Mouse (Mus musculus): ENCODE results near the gene Ube2q2. TPM values are rescaled to one million over a fixed set of nuclear protein-coding genes. Genes with fewer than 3 reads are reported as not detected.

Gene Ube2q2
- total and polyA plus RNA-seq, 2 experiments = 6.5 to 18.2 TPM

DNA sequence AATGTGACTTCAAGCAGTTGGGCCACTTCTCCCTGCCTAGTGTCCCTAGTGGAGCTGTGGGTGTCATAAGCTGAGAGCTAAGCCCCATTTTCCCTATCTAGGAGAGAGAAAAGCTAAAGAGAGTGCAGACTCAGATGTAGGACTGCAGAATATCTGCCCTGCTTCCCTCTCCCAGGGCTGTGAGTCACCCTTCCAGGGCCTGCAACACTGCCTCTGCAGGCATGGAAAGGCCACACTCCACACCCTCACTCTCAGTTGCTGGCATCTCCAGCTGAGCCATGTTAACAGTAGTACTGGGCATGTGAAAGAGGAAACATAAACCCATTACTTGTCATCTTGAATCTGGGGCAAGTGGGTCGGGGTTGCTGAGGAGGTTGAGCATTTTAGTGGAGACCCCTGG lies 33.9 kb upstream of the Ube2q2 start:
- WGBS = 92% methylated on average over 1 of the region's 1 CpGs
- Histone ChIP-seq H3K79me2 (ENCODE audit: control insufficient read depth, insufficient read depth, low read length) (no peaks in the 10 kb centered on the region), H3K27me3 (ENCODE audit: control insufficient read depth, insufficient read depth, low read length) (no peaks in the 10 kb centered on the region), H3K9ac (ENCODE audit: low read depth, low read length) (no peak overlapping the region), H3K4me3 (ENCODE audit: insufficient read depth, low read depth, low read length) (no peak overlapping the region), H3K27ac (replicated peaks; ENCODE audit: insufficient read depth, low read depth, low read length) (no peak overlapping the region), H3K4me1 (ENCODE audit: control insufficient read depth, insufficient read depth, low read length) (0 out of 2 replicates have a peak, but pooled peaks cover 2% of the 10 kb centered on the region), H3K36me3 (ENCODE audit: control insufficient read depth, insufficient read depth, low read length) (no peaks in the 10 kb centered on the region)
- TF ChIP-seq POLR2A (IDR thresholded peaks at IDR 0.05; ENCODE audit: extremely low read depth, insufficient read depth, low read length) = no peak
- no peak for TF ChIP-seq CTCF (IDR thresholded peaks at IDR 0.05; ENCODE audit: low read depth, low read length)
- DNase-seq (ENCODE audit: extremely low read depth, low read depth, low spot score) = no peak

DNA sequence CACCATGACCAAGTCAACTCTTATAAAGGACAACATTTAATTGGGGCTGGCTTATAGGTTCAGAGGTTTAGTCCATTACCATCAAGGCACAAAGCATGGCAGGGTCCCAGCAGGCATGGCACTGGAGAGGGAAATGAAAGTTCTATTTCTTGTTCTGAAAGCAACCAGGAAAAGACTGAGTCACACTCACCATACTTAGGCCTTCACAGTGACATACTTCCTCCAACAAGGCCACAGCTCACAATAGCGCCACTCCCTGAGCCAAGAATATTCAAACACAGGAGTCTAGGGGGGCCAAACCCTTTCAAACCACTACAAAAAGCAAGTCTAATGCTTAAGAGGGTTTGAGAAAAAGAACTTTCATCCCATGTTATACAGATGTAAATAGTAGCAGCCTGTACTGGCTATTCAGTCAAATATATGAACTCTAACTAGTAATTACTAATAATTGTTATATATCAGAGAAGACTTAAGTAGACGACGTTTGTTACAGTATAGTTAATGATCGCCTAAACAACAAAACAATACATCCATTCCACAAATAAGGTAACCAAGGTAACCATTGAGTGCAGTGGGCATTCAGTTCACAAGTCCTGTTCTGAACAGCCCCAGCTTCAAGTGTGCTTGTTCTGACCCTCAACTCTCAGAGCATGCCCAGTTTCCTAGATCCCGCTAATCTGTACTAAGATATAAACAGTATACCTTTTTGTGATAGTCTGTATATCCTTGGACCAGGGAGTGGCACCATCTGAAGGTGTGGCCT lies 31.2 kb upstream of the Ube2q2 start:
- Histone ChIP-seq H3K9ac (ENCODE audit: low read depth, low read length) (no peak overlapping the region), H3K27ac (replicated peaks; ENCODE audit: insufficient read depth, low read depth, low read length) (no peak overlapping the region), H3K36me3 (ENCODE audit: control insufficient read depth, insufficient read depth, low read length) (no peaks in the 10 kb centered on the region), H3K4me1 (ENCODE audit: control insufficient read depth, insufficient read depth, low read length) (no peaks in the 10 kb centered on the region), H3K4me3 (ENCODE audit: insufficient read depth, low read depth, low read length) (no peak overlapping the region), H3K27me3 (ENCODE audit: control insufficient read depth, insufficient read depth, low read length) (no peaks in the 10 kb centered on the region), H3K79me2 (ENCODE audit: control insufficient read depth, insufficient read depth, low read length) (no peaks in the 10 kb centered on the region)
- TF ChIP-seq POLR2A (IDR thresholded peaks at IDR 0.05; ENCODE audit: extremely low read depth, insufficient read depth, low read length) (no peak), CTCF (IDR thresholded peaks at IDR 0.05; ENCODE audit: low read depth, low read length) (no peak)
- no peak for DNase-seq (ENCODE audit: extremely low read depth, low read depth, low spot score)
- 93% methylated on average over 5 of the region's 5 CpGs for WGBS

DNA sequence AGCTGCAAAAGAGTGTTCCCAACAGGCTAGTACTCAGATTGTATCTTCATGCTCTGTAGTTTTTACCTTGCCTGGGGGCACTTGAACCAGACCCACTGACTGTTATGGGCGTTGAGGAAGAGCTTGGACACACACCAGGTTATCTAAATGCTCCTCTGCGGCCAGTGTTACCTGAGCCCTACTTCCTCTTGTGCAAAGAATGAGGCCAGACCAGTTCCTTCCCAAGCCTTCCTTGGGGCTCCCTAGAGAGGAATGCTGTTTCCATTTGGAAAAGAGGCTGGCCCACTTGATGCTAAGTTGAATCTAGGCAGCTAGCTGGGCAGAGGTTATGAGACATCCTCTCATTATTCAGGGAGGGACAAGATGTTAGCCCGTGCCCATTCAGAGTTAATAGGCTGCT lies 26.1 kb upstream of the Ube2q2 start:
- no peaks in the 10 kb centered on the region for H3K36me3 ChIP-seq (ENCODE audit: control insufficient read depth, insufficient read depth, low read length)

DNA sequence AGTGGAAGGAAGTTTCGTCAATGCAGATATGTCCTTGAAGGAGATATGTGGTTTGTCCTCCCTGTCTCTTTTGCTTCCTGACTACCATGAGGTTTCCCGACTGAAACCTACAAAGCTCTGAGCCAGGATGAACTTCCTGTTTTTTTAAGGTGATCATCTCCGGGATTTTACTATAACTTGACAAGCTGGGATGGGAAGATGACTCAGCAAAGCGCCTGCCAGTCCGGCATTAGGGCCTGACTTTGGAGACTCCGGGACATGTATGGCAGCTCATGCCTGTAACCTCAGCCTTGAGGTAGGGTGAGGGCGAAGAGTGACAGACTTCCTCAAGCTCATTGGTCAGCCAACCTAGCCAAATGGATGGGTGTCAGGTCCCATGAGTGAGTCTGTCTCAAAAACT lies 22.9 kb upstream of the Ube2q2 start:
- DNase-seq (ENCODE audit: extremely low read depth, low read depth, low spot score) = no peak
- no peak overlapping the region for H3K9ac ChIP-seq (ENCODE audit: low read depth, low read length)
- WGBS = 72% methylated on average over 7 of the region's 7 CpGs
- no peaks in the 10 kb centered on the region for H3K79me2 ChIP-seq (ENCODE audit: control insufficient read depth, insufficient read depth, low read length)
- peaks cover 15% of the 10 kb centered on the region for H3K4me1 ChIP-seq (ENCODE audit: control insufficient read depth, insufficient read depth, low read length)
- no peaks in the 10 kb centered on the region for H3K27me3 ChIP-seq (ENCODE audit: control insufficient read depth, insufficient read depth, low read length)
- no peak overlapping the region for H3K4me3 ChIP-seq (ENCODE audit: insufficient read depth, low read depth, low read length)
- no peak for TF ChIP-seq CTCF (IDR thresholded peaks at IDR 0.05; ENCODE audit: low read depth, low read length)
- TF ChIP-seq POLR2A (IDR thresholded peaks at IDR 0.05; ENCODE audit: extremely low read depth, insufficient read depth, low read length) = no peak
- H3K27ac ChIP-seq (replicated peaks; ENCODE audit: insufficient read depth, low read depth, low read length) = no peak overlapping the region; the same call in 1 of the 2 replicates
- no peaks in the 10 kb centered on the region for H3K36me3 ChIP-seq (ENCODE audit: control insufficient read depth, insufficient read depth, low read length)

More for the DNA sequence above, 26.1 kb upstream of the Ube2q2 start:
- no peaks in the 10 kb centered on the region for H3K27me3 ChIP-seq (ENCODE audit: control insufficient read depth, insufficient read depth, low read length)
- 72% methylated on average over 3 of the region's 3 CpGs for WGBS
- TF ChIP-seq POLR2A (IDR thresholded peaks at IDR 0.05; ENCODE audit: extremely low read depth, insufficient read depth, low read length) (no peak), CTCF (IDR thresholded peaks at IDR 0.05; ENCODE audit: low read depth, low read length) (no peak)
- H3K9ac ChIP-seq (ENCODE audit: low read depth, low read length) = no peak overlapping the region
- H3K27ac ChIP-seq (replicated peaks; ENCODE audit: insufficient read depth, low read depth, low read length) = no peak overlapping the region
- no peak overlapping the region for H3K4me3 ChIP-seq (ENCODE audit: insufficient read depth, low read depth, low read length)
- DNase-seq (ENCODE audit: extremely low read depth, low read depth, low spot score) = no peak
- no peaks in the 10 kb centered on the region for H3K79me2 ChIP-seq (ENCODE audit: control insufficient read depth, insufficient read depth, low read length)
- peaks cover 12% of the 10 kb centered on the region for H3K4me1 ChIP-seq (ENCODE audit: control insufficient read depth, insufficient read depth, low read length)

DNA sequence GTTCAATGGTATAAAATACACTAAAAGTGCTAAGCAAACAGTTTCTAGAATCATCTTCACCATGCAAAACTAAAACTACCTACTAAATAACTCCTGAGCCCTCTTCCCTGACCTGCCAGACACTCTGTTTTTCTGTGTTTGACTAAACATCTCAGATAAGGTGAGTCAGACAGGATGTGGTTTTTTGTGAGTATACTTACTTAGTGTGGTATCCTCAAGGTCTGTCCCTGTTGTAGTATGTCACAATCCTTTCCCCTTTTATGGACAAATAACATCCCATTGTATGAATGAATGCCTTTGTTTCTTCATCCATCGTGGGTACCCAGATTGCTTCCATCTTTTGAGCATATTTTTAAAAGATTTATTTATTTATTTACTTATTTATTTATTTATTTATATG lies 22.4 kb upstream of the Ube2q2 start:
- H3K9ac ChIP-seq (ENCODE audit: low read depth, low read length) = no peak overlapping the region
- no peak overlapping the region for H3K27ac ChIP-seq (replicated peaks; ENCODE audit: insufficient read depth, low read depth, low read length)
- H3K79me2 ChIP-seq (ENCODE audit: control insufficient read depth, insufficient read depth, low read length) = no peaks in the 10 kb centered on the region
- TF ChIP-seq POLR2A (IDR thresholded peaks at IDR 0.05; ENCODE audit: extremely low read depth, insufficient read depth, low read length) (no peak), CTCF (IDR thresholded peaks at IDR 0.05; ENCODE audit: low read depth, low read length) (no peak)
- no peaks in the 10 kb centered on the region for H3K36me3 ChIP-seq (ENCODE audit: control insufficient read depth, insufficient read depth, low read length)
- no peak overlapping the region for H3K4me3 ChIP-seq (ENCODE audit: insufficient read depth, low read depth, low read length)
- H3K4me1 ChIP-seq (ENCODE audit: control insufficient read depth, insufficient read depth, low read length) = peaks cover 15% of the 10 kb centered on the region
- H3K27me3 ChIP-seq (ENCODE audit: control insufficient read depth, insufficient read depth, low read length) = no peaks in the 10 kb centered on the region
- DNase-seq (ENCODE audit: extremely low read depth, low read depth, low spot score) = no peak
- WGBS = 84% methylated on average over 1 of the region's 1 CpGs

DNA sequence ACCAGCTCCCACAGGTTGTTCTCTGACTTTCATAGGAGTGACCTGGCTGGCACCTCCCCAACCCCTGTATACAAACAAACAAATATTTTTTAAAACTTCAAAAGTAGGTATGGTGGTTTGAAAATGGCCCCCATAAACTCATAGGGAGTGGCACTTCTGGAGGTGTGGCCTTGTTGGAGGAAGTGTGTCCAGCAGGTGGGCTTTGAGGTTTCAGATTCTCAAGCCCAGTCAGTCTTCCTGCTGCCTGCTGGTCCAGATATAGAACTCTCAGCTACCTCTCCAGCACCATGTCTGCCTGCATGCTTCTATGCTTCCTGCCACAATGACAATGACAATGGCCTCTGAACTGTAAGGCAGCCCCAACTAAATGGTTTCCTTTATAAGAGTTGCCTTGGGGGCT lies 16.8 kb upstream of the Ube2q2 start:
- DNase-seq (ENCODE audit: extremely low read depth, low read depth, low spot score) = no peak
- Histone ChIP-seq H3K36me3 (ENCODE audit: control insufficient read depth, insufficient read depth, low read length) (no peaks in the 10 kb centered on the region), H3K9ac (ENCODE audit: low read depth, low read length) (no peak overlapping the region), H3K27me3 (ENCODE audit: control insufficient read depth, insufficient read depth, low read length) (no peaks in the 10 kb centered on the region), H3K79me2 (ENCODE audit: control insufficient read depth, insufficient read depth, low read length) (no peaks in the 10 kb centered on the region), H3K27ac (replicated peaks; ENCODE audit: insufficient read depth, low read depth, low read length) (no peak overlapping the region), H3K4me3 (ENCODE audit: insufficient read depth, low read depth, low read length) (no peak overlapping the region), H3K4me1 (ENCODE audit: control insufficient read depth, insufficient read depth, low read length) (peaks cover 7% of the 10 kb centered on the region)
- TF ChIP-seq CTCF (IDR thresholded peaks at IDR 0.05; ENCODE audit: low read depth, low read length) (no peak), POLR2A (IDR thresholded peaks at IDR 0.05; ENCODE audit: extremely low read depth, insufficient read depth, low read length) (no peak)

Measured in liver, adult 2 months (tissue).